Mouse (Mus musculus) intestine, postnatal 0 days (tissue): ENCODE measurements around the gene Cyld. TPM values are rescaled to one million over a fixed set of nuclear protein-coding genes. Genes with fewer than 3 reads are reported as not detected.

Source experiments
- ATAC-seq: fragments of 200-750 bp; cut with Nextera tagmentation; 2 replicates; pipeline ENCODE4 v1.8.0; 2017; ENCODE audit warnings: mild to moderate bottlenecking, moderate TSS enrichment, moderate library complexity
- H3K27ac ChIP-seq: fragments of 300-500 bp; sonication (generic); 2 replicates; pipeline ENCODE4 v1.5.1; 2014; ENCODE audit warnings: mild to moderate bottlenecking, low read depth, low read length, moderate library complexity
- H3K27me3 ChIP-seq: fragments of 300-500 bp; sonication (generic); replicated peaks from 2 replicates; pipeline ENCODE4 v1.6.1; 2014; ENCODE audit warnings: low read length, mixed read lengths; ENCODE audit not compliant: control insufficient read depth, insufficient read depth
- H3K36me3 ChIP-seq: fragments of 300-500 bp; sonication (generic); 2 replicates; pipeline ENCODE4 v1.6.1; 2014; ENCODE audit warnings: mild to moderate bottlenecking, moderate library complexity; ENCODE audit not compliant: control insufficient read depth, insufficient read depth
- H3K4me1 ChIP-seq: fragments of 300-500 bp; sonication (generic); replicated peaks from 2 replicates; pipeline ENCODE4 v1.6.1; 2014; ENCODE audit warnings: antibody characterized with exemption, low read length, mixed read lengths; ENCODE audit not compliant: control insufficient read depth, insufficient read depth
- H3K4me2 ChIP-seq: fragments of 300-500 bp; sonication (generic); replicated peaks from 2 replicates; pipeline ENCODE4 v1.6.1; 2014; ENCODE audit warnings: low read depth, mild to moderate bottlenecking, moderate library complexity
- H3K4me3 ChIP-seq: fragments of 300-500 bp; sonication (generic); 2 replicates; pipeline ENCODE4 v1.5.1; 2014; ENCODE audit warnings: low read depth, low read length
- H3K9ac ChIP-seq: fragments of 300-500 bp; sonication (generic); 2 replicates; pipeline ENCODE4 v1.6.1; 2014; ENCODE audit warnings: mild to moderate bottlenecking, low read depth, low read length
- H3K9me3 ChIP-seq: fragments of 300-500 bp; sonication (generic); 2 replicates; pipeline ENCODE4 v1.6.1; 2016; ENCODE audit warnings: mixed run types; ENCODE audit not compliant: control insufficient read depth
- CTCF ChIP-seq: sonication (generic); IDR thresholded peaks from 2 replicates; pipeline ENCODE4 v1.5.1; 2016; ENCODE audit warnings: low read depth, mild to moderate bottlenecking, control low read depth, antibody characterized with exemption, moderate library complexity
- WGBS: fragments of 180-500 bp; shearing (Covaris S2); extraction: QIAGEN DNeasy Blood & Tissue Kit; methylation state at CpG from one replicate; pipeline ENCODE4 v1.1.7; 2014; 5-methylcytosine and 5-hydroxymethylcytosine counted together
- polyA plus RNA-seq: library from polyadenylated mRNA; unstranded; fragments of >200 nt; fragmentation: Nextera tagmentation; extraction: Ambion mirVana; gene quantifications from 2 replicates; pipeline ENCODE4 v1.2.1, GENCODE M21; 2015

The Cyld gene
- polyA plus RNA-seq, 1 experiment from 2014 or later: 9.3 TPM

- WGBS: 78% methylated on average over 5 of the region's 5 CpGs
- no peaks in the 10 kb centered on the region for H3K27me3 ChIP-seq
- H3K9me3 ChIP-seq: no peaks in the 10 kb centered on the region
- no peak overlapping the region for H3K4me2 ChIP-seq
- ATAC-seq: no peak
- TF ChIP-seq CTCF: no peak
- no peak overlapping the region for H3K9ac ChIP-seq
- no peaks in the 10 kb centered on the region for H3K36me3 ChIP-seq
- H3K4me1 ChIP-seq: no peaks in the 10 kb centered on the region
- no peak overlapping the region for H3K27ac ChIP-seq
- no peak overlapping the region for H3K4me3 ChIP-seq
These were observed 23.0 kb upstream of the Cyld start for GRCm38 (mm10) chr8:88673859-88674258.

GRCm38 (mm10) chr8:88675372-88676165 lies 21.3 kb upstream of the Cyld start:
- Histone ChIP-seq H3K27me3 (no peaks in the 10 kb centered on the region), H3K4me3 (no peak overlapping the region), H3K27ac (no peak overlapping the region), H3K4me1 (no peaks in the 10 kb centered on the region), H3K4me2 (no peak overlapping the region), H3K9me3 (no peaks in the 10 kb centered on the region), H3K36me3 (no peaks in the 10 kb centered on the region; the same call in 1 of the 2 replicates), H3K9ac (no peak overlapping the region)
- TF ChIP-seq CTCF: no peak
- 88% methylated on average over 12 of the region's 12 CpGs for WGBS
- ATAC-seq: no peak

- Histone ChIP-seq H3K27me3 (no peaks in the 10 kb centered on the region), H3K9me3 (no peaks in the 10 kb centered on the region), H3K4me3 (no peak overlapping the region), H3K4me2 (no peak overlapping the region), H3K36me3 (no peaks in the 10 kb centered on the region; the same call in 1 of the 2 replicates), H3K27ac (no peak overlapping the region), H3K9ac (no peak overlapping the region), H3K4me1 (no peaks in the 10 kb centered on the region)
- no peak for ATAC-seq
- no peak for TF ChIP-seq CTCF
- 89% methylated on average over 8 of the region's 8 CpGs for WGBS
These were observed 19.8 kb upstream of the Cyld start for GRCm38 (mm10) chr8:88677071-88677470.

- Histone ChIP-seq H3K27ac (no peak overlapping the region), H3K9me3 (no peaks in the 10 kb centered on the region), H3K4me1 (no peaks in the 10 kb centered on the region), H3K36me3 (no peaks in the 10 kb centered on the region; the same call in 1 of the 2 replicates), H3K9ac (no peak overlapping the region), H3K27me3 (no peaks in the 10 kb centered on the region), H3K4me2 (no peak overlapping the region), H3K4me3 (no peak overlapping the region)
- no peak for TF ChIP-seq CTCF
- no peak for ATAC-seq
- 91% methylated on average over 2 of the region's 2 CpGs for WGBS
These were observed 16.3 kb upstream of the Cyld start for GRCm38 (mm10) chr8:88680566-88680965.

- Histone ChIP-seq H3K36me3 (no peaks in the 10 kb centered on the region; the same call in 1 of the 2 replicates), H3K4me1 (no peaks in the 10 kb centered on the region), H3K9me3 (no peaks in the 10 kb centered on the region), H3K4me2 (no peak overlapping the region), H3K9ac (no peak overlapping the region), H3K27me3 (no peaks in the 10 kb centered on the region), H3K27ac (no peak overlapping the region), H3K4me3 (no peak overlapping the region)
- no peak for TF ChIP-seq CTCF
- 78% methylated on average over 8 of the region's 8 CpGs for WGBS
- ATAC-seq: no peak
These were observed 15.8 kb upstream of the Cyld start for GRCm38 (mm10) chr8:88681046-88681445.

GRCm38 (mm10) chr8:88683656-88684289 lies 13.1 kb upstream of the Cyld start:
- H3K4me1 ChIP-seq: no peaks in the 10 kb centered on the region
- WGBS: 82% methylated on average over 7 of the region's 7 CpGs
- no peak overlapping the region for H3K4me2 ChIP-seq
- no peaks in the 10 kb centered on the region for H3K27me3 ChIP-seq
- no peak for ATAC-seq
- no peak overlapping the region for H3K27ac ChIP-seq
- H3K4me3 ChIP-seq: no peak overlapping the region
- H3K36me3 ChIP-seq: no peaks in the 10 kb centered on the region; the same call in 1 of the 2 replicates
- no peaks in the 10 kb centered on the region for H3K9me3 ChIP-seq
- TF ChIP-seq CTCF: no peak
- no peak overlapping the region for H3K9ac ChIP-seq
